Comparison of ENCODE assay signal across 19 mouse cellular contexts in the genomic region with DNA sequence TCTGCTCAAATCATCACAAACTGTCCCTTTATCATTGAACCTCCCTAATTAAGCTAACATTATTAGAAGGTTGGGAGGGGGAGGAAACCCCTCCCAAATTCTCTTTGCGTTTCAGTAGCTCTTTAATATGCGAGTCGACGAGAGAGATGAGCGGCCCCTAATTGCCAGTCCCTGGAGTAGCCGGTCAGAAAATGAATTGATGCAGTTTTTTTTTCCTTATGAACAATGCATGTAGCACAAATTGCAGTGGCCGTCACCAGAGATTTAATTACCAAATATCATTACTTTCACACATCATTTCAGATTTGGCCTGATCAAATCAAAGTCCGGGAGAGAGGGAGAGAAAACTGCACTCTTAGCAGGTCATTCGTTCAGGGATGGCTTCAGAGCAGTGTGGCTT.
"Had no signal": no experiment of that assay in that cellular context is flagged by ENCODE, and none has a peak within 500 bp of the region (broad histone marks: within the 10 kb centered on the region; RNA-seq: fewer than 3 reads in every experiment).

No protein-coding gene starts in this region.

- H3K9me3 ChIP-seq: liver, embryonic 15.5 days; lung, embryonic 15.5 days; midbrain, embryonic 13.5 days; neural tube, embryonic 12.5 days had no signal

- H3K4me2 ChIP-seq: liver, embryonic 15.5 days; lung, embryonic 15.5 days; midbrain, embryonic 11.5 days; midbrain, embryonic 13.5 days; neural tube, embryonic 12.5 days had no signal

- DNase-seq: liver, postnatal 0 days; lung, adult 2 months; lung, postnatal 14 days; lung, postnatal 36 days; right cerebral cortex, postnatal 25 days; right cerebral cortex, postnatal 4 days; spleen, adult 18-20 months; thymus, adult 18-20 months; thymus, postnatal 14 days; thymus, postnatal 36 days had no signal

- H3K4me3 ChIP-seq: liver, embryonic 15.5 days; lung, embryonic 15.5 days; megakaryocyte, embryonic 14.5 days; midbrain, embryonic 13.5 days; neural tube, embryonic 12.5 days had no signal

- ATAC-seq: liver, postnatal 0 days; lung, postnatal 0 days; midbrain, embryonic 13.5 days; midbrain, embryonic 16.5 days had no signal

- H3K36me3 ChIP-seq: liver, embryonic 15.5 days; lung, embryonic 15.5 days; midbrain, embryonic 13.5 days; neural tube, embryonic 12.5 days had no signal

- H3K27ac ChIP-seq: liver, embryonic 15.5 days; lung, embryonic 15.5 days; macrophage; midbrain, embryonic 13.5 days; neural tube, embryonic 12.5 days had no signal

- H3K4me1 ChIP-seq: liver, embryonic 15.5 days had no signal

- H3K9ac ChIP-seq: liver, embryonic 15.5 days; liver, postnatal 0 days; lung, embryonic 15.5 days; midbrain, embryonic 13.5 days; neural tube, embryonic 12.5 days had no signal
